ENCODE assay signal across 3 mouse cellular contexts in genomic region chr8:116881396-116881795, GRCm38 (mm10).
TF ChIP-seq lines count a peak whose summit lies in the region.

No protein-coding gene starts in this region.

TF ChIP-seq in CH12.LX, 34 proteins besides CTCF, POLR2A, EP300 and RAD21 (continued from another document):
- TF ChIP-seq BHLHE40 (IDR thresholded peaks at IDR 0.05; ENCODE audit: low read depth, low read length) (no peak), ZNF384 (IDR thresholded peaks at IDR 0.05; ENCODE audit: low read depth, low read length) (peak; percentile 62)
TF ChIP-seq in CH12.LX: peak in this region for 1.

TF ChIP-seq in ES-E14, 5 proteins besides CTCF, POLR2A, EP300 and RAD21 (continued from another document):
- TF ChIP-seq HCFC1 (IDR thresholded peaks at IDR 0.05; ENCODE audit: borderline replicate concordance, insufficient read depth, low read length) (no peak), ZNF384 (IDR thresholded peaks at IDR 0.05; ENCODE audit: low read depth, low read length) (0 out of 2 replicates have a peak, but pooled peaks have one; percentile 4), MAFK (IDR thresholded peaks at IDR 0.05; ENCODE audit: insufficient read depth, low read depth, low read length) (no peak), ZC3H11A (IDR thresholded peaks at IDR 0.05; ENCODE audit: borderline replicate concordance, low read depth, low read length) (no peak)
TF ChIP-seq in ES-E14: peak in this region for 1.

TF ChIP-seq in MEL, 35 proteins besides CTCF, POLR2A, EP300 and RAD21:
- TF ChIP-seq ZNF384 (IDR thresholded peaks at IDR 0.05; ENCODE audit: low read depth, low read length), result peak; percentile 73
- TF ChIP-seq BHLHE40 (IDR thresholded peaks at IDR 0.05; ENCODE audit: borderline replicate concordance, low read depth, low read length), result no peak
